Mouse (Mus musculus): Measurements from ENCODE around the gene Olfr958. TPM values are rescaled to one million over a fixed set of nuclear protein-coding genes. Genes with fewer than 3 reads are reported as not detected.

Olfr958 gene
- total and polyA plus RNA-seq, 3 experiments, result not detected

DNA sequence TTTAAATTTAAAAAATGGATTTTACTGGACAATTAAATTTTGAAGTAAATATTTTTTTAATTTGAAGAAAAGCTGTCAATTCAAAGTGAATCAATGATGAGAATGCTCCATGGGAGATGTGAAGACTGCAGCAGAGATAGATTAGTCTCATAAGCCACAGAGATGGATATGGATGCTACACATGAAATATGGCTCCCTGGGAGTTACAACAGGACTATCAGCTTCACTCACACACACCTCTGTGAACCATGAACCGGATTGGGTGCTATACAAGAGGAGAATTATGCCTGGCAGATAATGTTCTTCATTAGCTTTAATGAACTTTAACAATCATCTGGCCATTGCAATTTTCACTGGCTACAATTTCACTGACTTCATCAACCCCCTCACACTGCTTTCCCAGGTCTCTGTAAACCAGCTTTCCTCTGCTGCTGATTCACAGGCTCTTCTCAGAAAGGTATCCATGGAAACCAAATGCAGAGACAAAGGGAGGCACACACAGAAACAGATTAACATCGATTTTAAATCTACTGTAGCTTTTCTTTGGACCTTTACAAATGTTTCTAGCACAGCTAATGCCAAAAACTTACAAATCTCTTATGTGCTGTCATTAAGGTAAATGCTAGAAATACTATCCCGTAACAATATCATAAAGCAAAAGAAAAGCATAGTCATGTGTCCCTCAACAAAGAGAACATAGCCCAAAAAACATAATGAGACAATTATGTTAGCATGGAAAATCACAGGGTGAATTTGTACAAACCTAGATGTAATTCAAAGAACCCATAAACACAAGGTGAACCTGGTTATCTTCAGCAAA, 3.9 kb upstream of the Olfr958 start:
- Histone ChIP-seq H3K79me2 (replicated peaks; ENCODE audit: control insufficient read depth, extremely low read depth, insufficient read depth, poor library complexity, severe bottlenecking) (no peaks in the 10 kb centered on the region), H3K4me3 (replicated peaks in 1 of 3; ENCODE audit: low read depth in 2 of 3, low read length in 2 of 3, poor library complexity in 1 of 3) (no peak overlapping the region), H3K4me1 (ENCODE audit: control insufficient read depth in 1 of 2, insufficient read depth in 2 of 2) (no peaks in the 10 kb centered on the region), H3K4me2 (ENCODE audit: insufficient read depth, low read depth, poor library complexity, severe bottlenecking) (no peak overlapping the region), H3K27me3 (replicated peaks) (no peaks in the 10 kb centered on the region), H3K9ac (ENCODE audit: insufficient read depth, low read depth) (no peak overlapping the region), H3K9me3 (replicated peaks; ENCODE audit: low read length) (no peaks in the 10 kb centered on the region), H3K36me3 (replicated peaks in 1 of 2; ENCODE audit: control insufficient read depth in 1 of 2, insufficient read depth in 1 of 2, low read length in 1 of 2) (no peaks in the 10 kb centered on the region), H3K27ac (ENCODE audit: insufficient read depth, low read depth) (no peak overlapping the region)
- no peak for DNase-seq (ENCODE audit: extremely low read depth)
- in situ Hi-C loops (cut with MboI; ENCODE audit: low pct_ligation_motif_present, low pct_unique_long_range_greater_than_20kb, low sequenced_read_pairs), result no loop called here
- no peak for TF ChIP-seq EP300 (IDR thresholded peaks at IDR 0.05; ENCODE audit: low read length)
- dilution Hi-C loops (cut with MboI; ENCODE audit: extremely low pct_ligation_motif_present, extremely low pct_unique_long_range_greater_than_20kb, low sequenced_read_pairs), result no loop called here

DNA sequence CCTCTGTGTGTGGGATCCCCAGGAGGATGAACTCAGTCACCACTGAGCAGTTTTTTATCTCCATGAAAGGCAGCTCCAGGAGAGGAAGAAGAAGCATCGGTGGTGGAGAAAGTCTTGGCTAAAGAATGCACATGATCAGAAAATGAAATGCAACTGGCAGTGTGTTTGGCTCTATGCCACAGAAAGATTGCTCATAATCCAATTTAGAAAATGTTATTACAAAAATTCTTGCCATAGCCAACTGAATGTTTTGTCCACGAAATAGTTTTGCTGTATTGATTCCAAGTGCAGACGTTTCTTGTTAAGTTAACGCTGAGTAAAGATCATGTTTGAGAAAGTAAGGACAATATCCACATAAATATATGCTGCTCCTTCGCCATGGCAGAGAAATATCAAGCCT, 3.0 kb downstream of the Olfr958 start:
- no peaks in the 10 kb centered on the region for H3K4me1 ChIP-seq (ENCODE audit: control insufficient read depth in 1 of 2, insufficient read depth in 2 of 2)
- in situ Hi-C loops (cut with MboI; ENCODE audit: low pct_ligation_motif_present, low pct_unique_long_range_greater_than_20kb, low sequenced_read_pairs) (no loop called here), dilution Hi-C loops (cut with MboI; ENCODE audit: extremely low pct_ligation_motif_present, extremely low pct_unique_long_range_greater_than_20kb, low sequenced_read_pairs) (no loop called here)
- no peak overlapping the region for H3K4me2 ChIP-seq (ENCODE audit: insufficient read depth, low read depth, poor library complexity, severe bottlenecking)
- no peak overlapping the region for H3K4me3 ChIP-seq (replicated peaks in 1 of 3; ENCODE audit: low read depth in 2 of 3, low read length in 2 of 3, poor library complexity in 1 of 3)
- no peaks in the 10 kb centered on the region for H3K9me3 ChIP-seq (replicated peaks; ENCODE audit: low read length)
- H3K9ac ChIP-seq (ENCODE audit: insufficient read depth, low read depth), result no peak overlapping the region
- DNase-seq (ENCODE audit: extremely low read depth), result no peak
- no peaks in the 10 kb centered on the region for H3K36me3 ChIP-seq (replicated peaks in 1 of 2; ENCODE audit: control insufficient read depth in 1 of 2, insufficient read depth in 1 of 2, low read length in 1 of 2)
- no peak overlapping the region for H3K27ac ChIP-seq (ENCODE audit: insufficient read depth, low read depth)
- no peaks in the 10 kb centered on the region for H3K79me2 ChIP-seq (replicated peaks; ENCODE audit: control insufficient read depth, extremely low read depth, insufficient read depth, poor library complexity, severe bottlenecking)
- TF ChIP-seq E2F4 (IDR thresholded peaks at IDR 0.05; ENCODE audit: insufficient replicate concordance, low read depth, low read length) (no peak), POLR2A (IDR thresholded peaks at IDR 0.05; ENCODE audit: low read depth, low read length) (no peak), MEF2A (IDR thresholded peaks at IDR 0.05; ENCODE audit: borderline replicate concordance, low read depth, low read length) (no peak), JUND (conservative IDR thresholded peaks at IDR 0.05; ENCODE audit: low read depth, low read length) (no peak)
- H3K27me3 ChIP-seq (replicated peaks), result no peaks in the 10 kb centered on the region

- Histone ChIP-seq H3K79me2 (replicated peaks; ENCODE audit: control insufficient read depth, extremely low read depth, insufficient read depth, poor library complexity, severe bottlenecking) (no peaks in the 10 kb centered on the region), H3K4me1 (ENCODE audit: control insufficient read depth in 1 of 2, insufficient read depth in 2 of 2) (no peaks in the 10 kb centered on the region), H3K27ac (ENCODE audit: insufficient read depth, low read depth) (no peak overlapping the region), H3K36me3 (replicated peaks in 1 of 2; ENCODE audit: control insufficient read depth in 1 of 2, insufficient read depth in 1 of 2, low read length in 1 of 2) (no peaks in the 10 kb centered on the region), H3K27me3 (replicated peaks) (no peaks in the 10 kb centered on the region), H3K9me3 (replicated peaks; ENCODE audit: low read length) (no peaks in the 10 kb centered on the region), H3K9ac (ENCODE audit: insufficient read depth, low read depth) (no peak overlapping the region), H3K4me3 (replicated peaks in 1 of 3; ENCODE audit: low read depth in 2 of 3, low read length in 2 of 3, poor library complexity in 1 of 3) (no peak overlapping the region), H3K4me2 (ENCODE audit: insufficient read depth, low read depth, poor library complexity, severe bottlenecking) (no peak overlapping the region)
- no peak for TF ChIP-seq IRF4 (IDR thresholded peaks at IDR 0.05; ENCODE audit: low read depth, low read length)
- no peak for TF ChIP-seq SMC3 (IDR thresholded peaks at IDR 0.05; ENCODE audit: low read depth, low read length)
- TF ChIP-seq ELF1 (IDR thresholded peaks at IDR 0.05; ENCODE audit: low read depth, low read length), result no peak
- TF ChIP-seq POLR2A (IDR thresholded peaks at IDR 0.05; ENCODE audit: low read depth, low read length), result no peak
- no peak for TF ChIP-seq TCF12 (IDR thresholded peaks at IDR 0.05; ENCODE audit: low read depth, low read length)
- no peak for TF ChIP-seq JUND (conservative IDR thresholded peaks at IDR 0.05; ENCODE audit: low read depth, low read length)
- no peak for TF ChIP-seq MAFK (IDR thresholded peaks at IDR 0.05; ENCODE audit: insufficient replicate concordance, low read length)
- no peak for TF ChIP-seq TBP (conservative IDR thresholded peaks at IDR 0.05; ENCODE audit: low read depth, low read length)
- no peak for TF ChIP-seq BHLHE40 (IDR thresholded peaks at IDR 0.05; ENCODE audit: low read depth, low read length)
- no peak for TF ChIP-seq CHD1 (IDR thresholded peaks at IDR 0.05; ENCODE audit: low read depth, low read length)
- no peak for TF ChIP-seq CTCF (conservative IDR thresholded peaks at IDR 0.05 in 1 of 2, IDR thresholded peaks at IDR 0.05 in 1 of 2; ENCODE audit: low read depth in 2 of 2, low read length in 2 of 2)
- TF ChIP-seq RAD21 (IDR thresholded peaks at IDR 0.05; ENCODE audit: low read depth, low read length), result no peak
- no peak for TF ChIP-seq KAT2A (IDR thresholded peaks at IDR 0.05; ENCODE audit: insufficient replicate concordance, low read length)
- no peak for TF ChIP-seq MEF2A (IDR thresholded peaks at IDR 0.05; ENCODE audit: borderline replicate concordance, low read depth, low read length)
- no peak for DNase-seq (ENCODE audit: extremely low read depth)
- dilution Hi-C loops (cut with MboI; ENCODE audit: extremely low pct_ligation_motif_present, extremely low pct_unique_long_range_greater_than_20kb, low sequenced_read_pairs), result no loop called here
- in situ Hi-C loops (cut with MboI; ENCODE audit: low pct_ligation_motif_present, low pct_unique_long_range_greater_than_20kb, low sequenced_read_pairs), result no loop called here
These were observed 30.1 kb downstream of the Olfr958 start for GRCm38 (mm10) chr9:39523616-39524285.
